ENCODE assay signal across 8 mouse cellular contexts in the genomic region with DNA sequence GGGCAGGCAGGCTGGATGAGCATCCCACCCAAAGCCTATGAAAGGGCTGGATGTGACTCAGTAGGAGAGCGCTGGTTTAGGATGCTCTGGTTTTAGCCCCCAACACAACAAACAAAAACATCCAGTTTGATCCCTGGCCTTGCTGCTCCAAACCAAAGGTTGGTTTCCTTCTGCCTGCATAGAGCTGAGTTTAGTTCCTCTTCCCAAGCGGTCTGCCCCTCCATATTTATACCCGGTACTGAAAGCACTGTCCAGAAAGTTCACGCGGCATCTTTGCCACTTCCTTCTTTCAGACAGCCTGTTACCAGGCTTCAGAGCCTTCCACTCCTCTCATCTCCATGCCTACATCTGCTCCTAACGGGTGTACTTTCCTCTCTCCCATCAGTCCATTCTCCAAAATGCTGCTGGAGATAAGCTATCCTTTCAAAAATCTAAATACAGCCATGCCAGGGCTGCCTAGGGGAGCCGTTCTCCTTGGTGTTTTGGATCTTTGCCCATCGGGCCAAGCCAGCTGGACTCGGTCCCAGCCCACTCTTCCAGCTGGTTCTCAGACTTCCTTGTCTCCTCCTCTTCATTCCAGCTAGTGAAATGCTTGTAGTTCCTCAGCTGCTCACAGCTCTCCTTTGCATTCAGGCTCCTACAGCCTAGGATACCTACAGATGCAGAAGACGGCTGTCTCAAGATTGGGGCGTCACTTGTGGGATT. TPM values are rescaled to one million over a fixed set of nuclear protein-coding genes. Genes with fewer than 3 reads are reported as not detected.
DNase-seq lines count a peak whose midpoint lies in the region; TF ChIP-seq lines count a peak whose summit lies in the region.

No protein-coding gene starts in this region.

- no peak for TF ChIP-seq CTCF in bone marrow, adult 2 months (IDR thresholded peaks at IDR 0.05; ENCODE audit: control insufficient read depth, insufficient read depth, low read length)
- TF ChIP-seq CTCF in gastrocnemius, adult 2 months (IDR thresholded peaks at IDR 0.05) = no peak

- no peak overlapping the region for H3K4me3 ChIP-seq in bone marrow, adult 2 months (replicated peaks; ENCODE audit: control insufficient read depth, low read depth, low read length)
- peak overlapping the region; percentile 24 for H3K4me3 ChIP-seq in gastrocnemius, adult 2 months

- intact Hi-C loops in gastrocnemius, adult 2 months (cut with DNase I) = loop anchor here (5.0 kb wide), 2 partner anchors 161 to 226 kb away; partner anchors contain the start of genes Gars and Nod1

- no peak for TF ChIP-seq POLR2A in bone marrow, adult 2 months (IDR thresholded peaks at IDR 0.05; ENCODE audit: borderline replicate concordance, control insufficient read depth, low read depth, low read length)

- peaks cover 2% of the 10 kb centered on the region for H3K4me1 ChIP-seq in bone marrow, adult 2 months (ENCODE audit: control insufficient read depth, insufficient read depth, low read length)

- 19% methylated on average over 11 of the region's 11 CpGs for whole genome bisulfite sequencing in bone marrow, adult 2 months

- DNase-seq in layer of hippocampus, adult 11-12 months (ENCODE audit: low spot score) = peak; percentile 67
- no peak for DNase-seq in layer of hippocampus, adult 9-10 months (ENCODE audit: low spot score)
- DNase-seq in gastrocnemius, adult 2 months = peak; percentile 66
- peak; percentile 85 for DNase-seq in kidney, adult 9 months
- DNase-seq in lung, adult 18-20 months = peak; percentile 77 to 79
- DNase-seq in right cerebral cortex, postnatal 10 days (ENCODE audit: low spot score in 2 of 2) = peak; percentile 79 to 80
- DNase-seq in thymus, postnatal 10 days (ENCODE audit: low spot score in 2 of 2) = no peak

- H3K27ac ChIP-seq in bone marrow, adult 2 months (ENCODE audit: control insufficient read depth, insufficient read depth, low read depth, low read length, poor library complexity) = peak overlapping the region; percentile 55; the same call in 1 of the 2 replicates
- H3K27ac ChIP-seq in gastrocnemius, adult 2 months = peak overlapping the region; percentile 68

RNA-seq across cellular contexts. Expression of gene Znrf2, which starts 5.0 kb away (rescaled TPM):
- polyA plus RNA-seq in bone marrow, adult 2 months (2011; ENCODE audit: insufficient read depth, insufficient read length, low replicate concordance, missing spikeins) = 10.4 and 10.6 TPM in 2 replicates
- total RNA-seq in gastrocnemius, adult 2 months (2021) = 10 to 100 TPM; 12.6 to 14.9 TPM

Comparison
In these comparisons a context has a peak if more than half of its experiments do, and no peak if none do; other contexts are left out.
1. DNase-seq: peak in layer of hippocampus, adult 11-12 months (single experiment), gastrocnemius, adult 2 months (single experiment), kidney, adult 9 months (single experiment), lung, adult 18-20 months (2 of 2) and right cerebral cortex, postnatal 10 days (2 of 2); none in layer of hippocampus, adult 9-10 months (single experiment) and thymus, postnatal 10 days (0 of 2).